Mouse (Mus musculus): Measurements from ENCODE around the gene Grb2.

Gene Grb2

DNA sequence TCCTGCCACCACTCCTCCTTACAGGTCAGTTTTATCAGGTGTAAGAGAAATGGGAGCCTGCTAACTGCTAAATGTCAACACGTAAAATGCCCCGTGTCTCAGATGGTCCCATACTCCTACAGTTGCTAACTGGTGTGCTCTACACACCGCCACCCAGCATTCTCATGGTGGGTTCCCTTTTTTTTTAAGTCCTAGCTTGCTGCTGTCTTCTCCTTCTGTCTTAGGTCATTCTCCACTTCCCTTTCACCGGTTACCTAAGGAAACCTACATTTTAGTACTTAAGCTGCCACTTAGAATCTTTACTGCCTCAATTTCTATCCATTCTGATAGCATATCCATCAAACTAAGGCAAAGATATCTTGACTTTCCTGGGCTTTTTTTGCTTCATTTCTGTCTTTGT is 107.2 kb downstream of the Grb2 start:
- DNase-seq: no peak

DNA sequence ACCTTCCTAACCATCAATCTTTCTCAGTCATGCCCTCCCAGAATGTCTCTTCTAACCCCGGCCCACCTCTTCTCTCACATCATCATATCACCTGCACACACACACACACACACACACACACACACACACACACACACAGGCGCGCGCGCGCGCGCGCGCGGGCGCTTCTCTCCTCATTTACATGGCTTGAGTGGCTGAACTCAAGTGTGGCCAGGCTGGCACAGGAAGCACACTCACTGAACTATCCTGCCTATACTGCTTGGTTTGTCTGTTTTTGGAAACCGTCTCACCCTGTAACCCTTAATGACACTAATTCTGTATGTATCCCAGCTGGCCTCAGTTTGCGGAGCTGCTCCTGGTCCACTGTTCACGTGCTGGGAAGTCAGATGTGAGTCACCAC is 107.7 kb downstream of the Grb2 start:
- no peak for DNase-seq

DNA sequence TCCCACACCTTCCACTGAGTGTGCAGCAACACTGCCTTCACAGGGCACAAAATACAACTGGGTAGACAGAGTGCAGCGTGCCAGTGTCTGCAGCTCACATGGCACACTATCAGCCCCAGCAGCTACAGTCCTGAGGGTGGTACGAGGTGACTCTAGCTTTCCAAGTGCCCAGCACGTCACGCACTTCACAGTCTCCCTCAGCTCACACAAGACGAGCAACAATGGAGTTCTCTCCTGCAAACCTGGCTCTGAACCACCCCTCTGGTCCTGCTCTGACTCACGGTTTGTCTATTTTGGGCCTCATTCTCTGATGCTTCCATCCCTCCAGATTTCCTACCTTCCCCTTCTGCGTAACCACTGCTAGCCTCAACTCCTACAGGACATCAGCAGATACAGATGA is 108.7 kb downstream of the Grb2 start:
- DNase-seq: no peak

DNA sequence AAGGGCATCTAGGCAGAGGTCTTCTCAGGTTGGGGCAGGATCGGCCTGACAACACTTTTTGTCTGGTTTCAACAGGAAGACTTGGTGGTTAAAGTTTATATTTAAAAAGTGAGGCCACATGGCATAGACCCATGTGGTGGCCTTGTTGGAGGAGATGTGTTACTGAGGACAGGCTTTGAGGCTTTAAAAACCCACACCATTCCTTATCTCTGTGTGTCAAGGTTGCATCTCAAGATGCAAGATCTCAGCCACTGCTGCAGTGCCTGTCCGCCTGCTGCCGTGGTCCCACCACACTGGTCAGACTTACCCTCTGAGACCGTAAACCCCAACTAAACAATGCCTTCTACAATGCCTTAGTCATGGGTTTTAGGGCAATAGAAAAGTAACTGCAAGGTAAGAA is 110.1 kb downstream of the Grb2 start:
- no peak for DNase-seq

DNA sequence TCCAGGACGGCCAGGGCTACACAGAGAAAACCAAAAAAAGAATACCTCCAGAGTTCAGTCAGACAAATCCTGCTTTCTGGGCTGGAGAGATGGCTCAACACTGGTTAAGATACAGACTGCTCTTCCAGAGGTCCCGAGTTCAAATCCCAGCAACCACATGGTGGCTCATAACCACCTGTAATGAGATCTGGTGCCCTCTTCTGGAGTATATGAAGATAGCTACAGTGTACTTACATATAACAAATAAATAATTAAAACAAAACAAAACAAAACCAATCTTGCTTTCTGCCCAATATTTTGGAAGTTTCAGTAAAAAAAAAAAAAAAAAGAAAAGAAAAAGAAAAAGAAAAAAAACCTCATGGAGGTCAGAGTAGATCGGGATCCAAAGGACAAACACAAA is 113.2 kb downstream of the Grb2 start:
- DNase-seq: no peak
